ENCODE assay signal across 13 mouse cellular contexts in the genomic region with DNA sequence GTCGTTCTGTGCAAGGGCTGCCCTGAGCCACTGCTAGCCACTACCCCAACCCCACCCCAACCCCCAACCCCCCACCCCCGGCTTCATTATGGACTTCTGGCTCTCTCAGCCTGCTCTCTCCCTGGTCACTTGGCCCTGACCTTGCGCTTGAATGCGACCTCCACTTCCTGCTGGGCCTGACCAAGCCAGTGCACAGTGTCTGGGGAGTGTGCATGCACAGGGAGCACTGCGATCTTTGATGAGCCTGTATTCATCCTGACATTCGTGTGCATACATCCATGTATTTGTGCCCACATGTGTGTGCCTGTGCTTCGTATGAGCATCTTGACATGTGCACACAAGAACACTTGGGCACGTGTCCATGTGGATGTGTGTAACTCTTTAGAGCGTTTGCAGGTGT.
DNase-seq lines count a peak whose midpoint lies in the region; ATAC-seq lines count a peak whose summit lies in the region.
"Had no signal": no experiment of that assay in that cellular context is flagged by ENCODE, and none has a peak within 500 bp of the region (broad histone marks: within the 10 kb centered on the region; RNA-seq: fewer than 3 reads in every experiment).

No protein-coding gene starts in this region.

- peak overlapping the region; percentile 54 for H3K27ac ChIP-seq in embryonic facial prominence, embryonic 11.5 days (replicated peaks; ENCODE audit: low read depth, low read length)
- peak overlapping the region; percentile 88 for H3K27ac ChIP-seq in hindbrain, embryonic 12.5 days
- peak overlapping the region; percentile 95 for H3K27ac ChIP-seq in midbrain, embryonic 12.5 days (replicated peaks)
- H3K27ac ChIP-seq: heart, embryonic 15.5 days had no signal

- H3K9me3 ChIP-seq in embryonic facial prominence, embryonic 11.5 days (replicated peaks; ENCODE audit: control insufficient read depth, low read length): no peaks in the 10 kb centered on the region
- no peaks in the 10 kb centered on the region for H3K9me3 ChIP-seq in hindbrain, embryonic 12.5 days (replicated peaks)
- H3K9me3 ChIP-seq in midbrain, embryonic 12.5 days: no peaks in the 10 kb centered on the region
- H3K9me3 ChIP-seq: G1E; heart, embryonic 15.5 days had no signal

- H3K4me2 ChIP-seq in embryonic facial prominence, embryonic 11.5 days (ENCODE audit: low read depth, low read length): peak overlapping the region; percentile 43; the same call in 1 of the 2 replicates
- H3K4me2 ChIP-seq in hindbrain, embryonic 12.5 days (replicated peaks): peak overlapping the region; percentile 45
- H3K4me2 ChIP-seq in midbrain, embryonic 12.5 days (replicated peaks): peak overlapping the region; percentile 37

- no peak; the same call in 1 of the 2 replicates for ATAC-seq in embryonic facial prominence, embryonic 11.5 days (replicated peaks; ENCODE audit: insufficient number of reproducible peaks, low FRiP score, low TSS enrichment, low read depth)
- ATAC-seq in hindbrain, embryonic 12.5 days (ENCODE audit: low FRiP score): no peak; the same call in 1 of the 2 replicates
- peak; percentile 56; the same call in 1 of the 2 replicates for ATAC-seq in midbrain, embryonic 12.5 days (ENCODE audit: low FRiP score, low read depth)
- ATAC-seq in monocyte, adult 5-6 weeks (replicated peaks; ENCODE audit: insufficient number of reproducible peaks, low FRiP score, low TSS enrichment, poor library complexity, severe bottlenecking): no peak

- H3K36me3 ChIP-seq in embryonic facial prominence, embryonic 11.5 days (replicated peaks; ENCODE audit: control insufficient read depth, insufficient read depth, low read depth, low read length): no peaks in the 10 kb centered on the region
- no peaks in the 10 kb centered on the region for H3K36me3 ChIP-seq in hindbrain, embryonic 12.5 days
- H3K36me3 ChIP-seq in midbrain, embryonic 12.5 days: no peaks in the 10 kb centered on the region
- H3K36me3 ChIP-seq: G1E; heart, embryonic 15.5 days had no signal

- H3K9ac ChIP-seq in embryonic facial prominence, embryonic 11.5 days (replicated peaks; ENCODE audit: low read length): peak overlapping the region; percentile 54; the same call in 1 of the 2 replicates
- peak overlapping the region; percentile 43; the same call in 1 of the 2 replicates for H3K9ac ChIP-seq in hindbrain, embryonic 12.5 days
- H3K9ac ChIP-seq in midbrain, embryonic 12.5 days (replicated peaks): peak overlapping the region; percentile 13; the same call in 1 of the 2 replicates
- H3K9ac ChIP-seq: heart, embryonic 15.5 days had no signal

- WGBS in embryonic facial prominence, embryonic 11.5 days: 21% methylated on average over 9 of the region's 9 CpGs
- WGBS in hindbrain, embryonic 12.5 days: 15% methylated on average over 9 of the region's 9 CpGs
- 9% methylated on average over 9 of the region's 9 CpGs for WGBS in midbrain, embryonic 12.5 days

- no peaks in the 10 kb centered on the region for H3K27me3 ChIP-seq in embryonic facial prominence, embryonic 11.5 days (ENCODE audit: control insufficient read depth, insufficient read depth, low read length)
- 0 out of 2 replicates have a peak, but pooled peaks cover 3% of the 10 kb centered on the region for H3K27me3 ChIP-seq in hindbrain, embryonic 12.5 days
- H3K27me3 ChIP-seq in midbrain, embryonic 12.5 days: peaks cover 34% of the 10 kb centered on the region

- peaks cover 3% of the 10 kb centered on the region for H3K4me1 ChIP-seq in embryonic facial prominence, embryonic 11.5 days (ENCODE audit: control insufficient read depth, insufficient read depth, low read length)
- H3K4me1 ChIP-seq in hindbrain, embryonic 12.5 days: peaks cover 23% of the 10 kb centered on the region
- H3K4me1 ChIP-seq in midbrain, embryonic 12.5 days: peaks cover 28% of the 10 kb centered on the region

- DNase-seq in embryo, embryonic 10 days (ENCODE audit: low spot score): peak; percentile 83
- DNase-seq in embryo, embryonic 11 days: no peak
- peak; percentile 13 for DNase-seq in embryonic facial prominence, embryonic 11.5 days (ENCODE audit: low spot score)
- no peak for DNase-seq in cerebellum, postnatal 25 days
- DNase-seq in right cerebral cortex, postnatal 10 days (ENCODE audit: low spot score in 2 of 2): no peak
- DNase-seq: kidney, adult 9 months; lung, postnatal 10 days; thymus, postnatal 25 days had no signal

- H3K4me3 ChIP-seq in embryonic facial prominence, embryonic 11.5 days (ENCODE audit: low read depth, low read length): no peak overlapping the region
- no peak overlapping the region for H3K4me3 ChIP-seq in hindbrain, embryonic 12.5 days
- no peak overlapping the region for H3K4me3 ChIP-seq in midbrain, embryonic 12.5 days
- H3K4me3 ChIP-seq: heart, embryonic 15.5 days had no signal

Comparison
In these comparisons a context has a peak if more than half of its experiments do, and no peak if none do; other contexts are left out.
1. DNase-seq: peak in embryo, embryonic 10 days (single experiment) and embryonic facial prominence, embryonic 11.5 days (single experiment); none in embryo, embryonic 11 days (single experiment), cerebellum, postnatal 25 days (0 of 2) and right cerebral cortex, postnatal 10 days (0 of 2).
2. Peak in every context shown above with its lines, with median percentiles within 50 percentile points of each other: H3K27ac ChIP-seq, H3K4me2 ChIP-seq and H3K9ac ChIP-seq.